Mouse (Mus musculus) midbrain, embryonic 16.5 days (tissue): ENCODE results near the gene Sbf2. TPM values are rescaled to one million over a fixed set of nuclear protein-coding genes. Genes with fewer than 3 reads are reported as not detected.

ENCODE experiments used
- polyA plus RNA-seq: library from polyadenylated mRNA; unstranded; fragments of >200 nt; fragmentation: Nextera tagmentation; extraction: Ambion mirVana; gene quantifications from 2 replicates; pipeline ENCODE4 v1.2.1, GENCODE M21; 2015

Gene Sbf2
- polyA plus RNA-seq, 1 experiment from 2014 or later: 57.1 TPM

Other genes starting within 250 kb of the Sbf2 start
- gene Adm, start 12.7 kb upstream of the Sbf2 start, polyA plus RNA-seq: 3.9 and 4.9 TPM in 2 replicates
- gene Ampd3, start 153.3 kb upstream of the Sbf2 start, polyA plus RNA-seq: 10.3 and 13.9 TPM in 2 replicates
- gene Rnf141, start 229.5 kb upstream of the Sbf2 start, polyA plus RNA-seq: 35.1 and 39.7 TPM in 2 replicates
- gene Lyve1, start 248.3 kb upstream of the Sbf2 start, polyA plus RNA-seq: 4.0 and 5.0 TPM in 2 replicates